Mouse (Mus musculus) CH12.LX (cell line): ENCODE data around the gene Mdm4.

Experiments
- CHD1 ChIP-seq: IDR thresholded peaks from 2 replicates; pipeline ENCODE4 v1.6.1; 2012; ENCODE audit warnings: low read depth, low read length, improper control_type of control experiment, inconsistent platforms
- CHD2 ChIP-seq: IDR thresholded peaks from 2 replicates; pipeline ENCODE4 v1.6.1; 2011; ENCODE audit warnings: low read length, improper control_type of control experiment
- CTCF ChIP-seq, 2 experiments: IDR thresholded peaks in 1 of 2; conservative IDR thresholded peaks in 1 of 2; 2 replicates each; pipeline ENCODE4 v1.5.1; 2011 to 2012; ENCODE audit warnings: low read depth in 2 of 2, low read length in 2 of 2, improper control_type of control experiment in 1 of 2, inconsistent platforms in 1 of 2, mild to moderate bottlenecking in 1 of 2, moderate library complexity in 1 of 2
- EP300 ChIP-seq: IDR thresholded peaks from 2 replicates; pipeline ENCODE4 v1.6.1; 2011; ENCODE audit warnings: low read length, improper control_type of control experiment
- MXI1 ChIP-seq: IDR thresholded peaks from 2 replicates; pipeline ENCODE4 v1.6.1; 2011; ENCODE audit warnings: mild to moderate bottlenecking, low read depth, low read length, improper control_type of control experiment
- POLR2A ChIP-seq: IDR thresholded peaks from 2 replicates; pipeline ENCODE4 v1.6.1; 2011; ENCODE audit warnings: low read depth, mild to moderate bottlenecking, improper control_type of control experiment, low read length
- RAD21 ChIP-seq: IDR thresholded peaks from 2 replicates; pipeline ENCODE4 v1.6.1; 2011; ENCODE audit warnings: low read depth, mild to moderate bottlenecking, low read length, improper control_type of control experiment, moderate library complexity
- SMC3 ChIP-seq: IDR thresholded peaks from 2 replicates; pipeline ENCODE4 v1.6.1; 2011; ENCODE audit warnings: low read depth, low read length, improper control_type of control experiment
- USF1 ChIP-seq: IDR thresholded peaks from 2 replicates; pipeline ENCODE4 v1.6.1; 2014; ENCODE audit warnings: low read depth, mild to moderate bottlenecking, inconsistent platforms, low read length, improper control_type of control experiment
- ZC3H11A ChIP-seq: IDR thresholded peaks from 2 replicates; pipeline ENCODE4 v1.6.1; 2012; ENCODE audit warnings: low read depth, mild to moderate bottlenecking, inconsistent platforms, low read length, improper control_type of control experiment

DNA sequence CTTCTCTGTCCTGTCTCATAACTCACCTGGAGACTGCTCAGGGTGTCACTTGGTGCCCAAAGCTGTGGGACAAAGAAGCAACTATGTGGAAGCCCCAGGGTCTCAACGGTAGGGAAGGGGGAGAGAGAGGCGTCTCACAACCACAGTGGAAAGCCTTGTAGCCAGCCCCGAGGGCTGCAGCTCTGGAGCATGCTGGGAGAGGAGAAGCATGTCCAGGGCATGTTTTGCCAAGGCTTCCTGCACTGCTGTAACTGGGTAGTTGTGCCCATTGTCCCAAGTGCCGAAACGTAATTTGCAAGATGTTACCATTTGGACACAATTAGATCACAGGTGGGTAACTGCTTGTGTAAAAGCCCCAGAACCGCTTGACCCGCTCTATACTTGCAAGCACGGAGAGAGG is 111.1 kb downstream of the Mdm4 start:
- no peak for TF ChIP-seq MXI1
- no peak for TF ChIP-seq CHD1
- TF ChIP-seq EP300 = no peak
- TF ChIP-seq POLR2A = no peak
- no peak for TF ChIP-seq CTCF (conservative IDR thresholded peaks at IDR 0.05 in 1 of 2, IDR thresholded peaks at IDR 0.05 in 1 of 2; ENCODE audit: low read depth in 2 of 2, low read length in 2 of 2)
- TF ChIP-seq ZC3H11A = no peak
- TF ChIP-seq SMC3 = no peak
- no peak for TF ChIP-seq RAD21
- no peak for TF ChIP-seq CHD2
- TF ChIP-seq USF1 = no peak
